Mouse (Mus musculus) mouse trophoblast stem cell (cell line): ENCODE measurements around the gene Chek1.

Experiments used
- in situ Hi-C, 2 experiments: fragments of 300-500 bp; cut with MseI, MboI; formaldehyde crosslinking; loops; 2 replicates in 1 of 2; 3 replicates in 1 of 2; pipeline ENCODE4 v1.15.1; 2025

Chek1 gene

DNA sequence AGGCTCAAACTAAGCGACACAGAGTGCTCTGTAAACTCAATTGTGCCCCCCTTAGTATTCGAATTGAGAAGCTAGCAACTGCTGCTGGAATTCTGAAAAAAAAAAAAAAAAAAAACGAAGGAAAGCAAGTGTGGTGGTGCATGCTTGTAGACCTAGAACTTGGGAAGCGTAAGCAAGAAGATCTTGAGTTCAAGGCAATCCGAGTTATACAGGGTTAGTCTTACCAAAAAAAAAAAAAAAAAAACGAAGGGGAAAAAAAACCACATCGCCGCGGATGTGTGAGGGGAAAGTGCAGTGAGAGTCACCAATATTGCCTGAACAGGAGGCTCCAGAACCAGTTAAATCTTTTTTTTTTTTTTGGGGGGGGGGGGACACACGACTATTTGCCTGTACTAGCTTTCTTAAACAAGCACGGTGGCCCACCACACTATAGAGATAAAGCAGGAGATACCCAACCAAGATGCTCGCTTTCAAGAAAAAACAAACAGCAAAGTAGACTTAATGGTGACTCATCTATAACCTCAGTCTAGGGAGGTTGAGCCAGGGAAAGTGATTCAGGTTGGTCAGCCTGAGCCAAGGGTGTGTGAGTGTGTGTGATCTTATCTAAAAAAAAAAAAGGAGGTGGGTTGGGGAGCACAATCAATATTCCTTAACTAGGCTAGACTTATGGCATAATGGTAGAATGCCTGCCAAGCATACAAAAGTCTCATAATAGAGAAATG lies at the start of gene Chek1:
Gene Chek1, minus strand, starts transcription at position 32 of the 722 bp plus-strand sequence.
- in situ Hi-C loops, result no loop called here

DNA sequence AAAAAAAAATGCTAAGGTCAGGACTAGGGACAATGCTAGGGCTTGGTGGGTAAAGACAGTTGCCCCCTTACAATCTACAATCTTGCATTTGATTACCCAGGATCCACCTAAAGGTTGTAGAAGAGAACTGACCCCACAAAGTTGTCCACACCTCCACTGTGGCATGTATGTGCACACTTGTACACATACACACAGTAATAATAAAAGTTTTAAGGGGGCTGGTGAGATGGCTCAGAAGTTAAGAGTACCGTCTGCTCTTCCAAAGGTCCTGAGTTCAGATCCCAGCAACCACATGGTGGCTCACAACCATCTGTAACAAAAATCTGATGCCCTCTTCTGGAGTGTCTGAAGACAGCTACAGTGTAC lies 42.2 kb upstream of the Chek1 start:
- in situ Hi-C loops, result no loop called here

DNA sequence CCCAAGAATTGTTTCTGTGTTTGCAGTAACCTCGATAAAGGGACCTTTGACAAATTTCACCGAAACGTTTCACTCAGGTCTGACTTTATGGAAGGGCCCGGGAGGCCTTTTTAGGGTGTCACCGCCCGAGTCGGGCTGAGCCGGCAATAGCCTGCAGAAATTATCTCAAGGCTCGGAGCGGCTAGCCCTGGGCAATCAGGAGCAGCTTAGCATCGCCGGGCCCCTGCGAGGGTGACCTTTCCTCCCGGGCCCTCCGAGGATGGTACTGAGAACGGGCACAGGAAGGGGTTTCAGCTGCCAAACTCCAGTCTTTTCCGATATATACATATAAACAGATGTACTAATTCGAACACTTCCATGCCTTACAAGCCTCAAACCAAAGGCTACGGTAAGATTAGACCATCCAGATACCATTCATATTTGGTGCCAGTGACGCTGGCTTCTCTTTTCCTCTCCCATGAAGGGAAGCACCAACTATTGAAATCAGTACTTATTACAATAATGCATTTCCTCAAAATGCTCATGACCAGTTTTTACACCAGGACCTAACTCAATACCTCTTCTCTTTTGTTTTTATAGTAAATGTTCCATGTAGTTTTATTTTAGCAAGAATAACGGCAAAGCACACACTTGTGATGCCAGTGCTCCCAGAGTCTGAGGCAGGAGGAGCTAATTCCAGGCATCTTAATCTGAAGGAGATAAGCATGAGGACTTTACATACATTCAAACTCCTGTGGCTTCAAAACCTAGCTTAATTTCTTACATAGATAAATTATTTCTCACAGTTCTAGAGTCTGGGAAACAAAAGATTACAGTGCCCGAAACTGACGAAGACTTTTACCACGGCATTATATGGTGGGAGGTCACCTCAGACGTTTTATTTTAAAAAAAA lies 41.5 kb upstream of the Chek1 start:
- in situ Hi-C loops, result no loop called here

DNA sequence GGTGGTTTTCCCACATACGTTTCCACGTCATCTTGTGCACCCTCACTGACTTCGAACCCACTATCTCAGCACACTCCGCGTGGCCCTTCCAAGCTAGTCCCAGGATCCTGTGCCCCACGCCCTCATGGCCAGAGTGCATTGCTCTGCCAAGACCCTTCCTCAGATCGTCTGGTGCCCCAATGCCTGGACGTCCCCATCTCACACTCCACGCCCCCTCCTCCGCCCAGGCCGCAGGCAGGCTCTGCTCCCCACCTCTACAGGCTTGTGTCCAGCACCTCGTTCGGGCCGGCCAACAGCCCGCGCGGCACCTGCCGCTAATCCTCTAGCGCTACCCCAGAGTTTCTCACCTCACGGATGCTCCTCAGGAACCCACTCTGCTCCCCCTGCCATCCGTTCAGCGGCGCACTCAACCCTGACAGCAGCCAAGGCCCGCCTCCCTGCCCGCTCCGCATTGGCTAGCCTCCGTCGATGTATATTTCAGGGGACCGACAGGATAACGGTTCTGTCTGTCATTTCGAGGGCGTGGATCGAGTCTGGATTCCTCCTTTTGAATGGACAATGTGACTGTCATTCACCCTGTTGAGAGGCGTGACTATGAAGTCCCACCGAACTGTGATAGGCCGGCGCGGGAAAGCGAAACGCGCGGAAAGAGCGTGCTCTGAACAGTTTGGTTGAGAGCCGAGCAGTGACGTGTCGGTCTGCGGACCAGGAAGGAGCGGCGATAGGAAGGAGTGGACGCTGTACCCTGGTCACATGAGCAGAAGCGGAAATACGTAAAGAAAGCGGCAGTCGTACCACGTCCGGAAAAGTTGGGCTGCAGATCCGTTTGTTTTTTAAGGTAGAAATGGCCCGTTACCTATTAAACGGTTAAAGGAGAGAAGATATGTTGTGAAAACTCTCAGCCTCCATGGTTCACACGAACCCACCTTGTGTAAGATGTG lies 40.6 kb upstream of the Chek1 start, which contains the start of gene Stt3a:
Gene Stt3a, minus strand, starts transcription at position 477 of the 941 bp plus-strand sequence.
- in situ Hi-C loops, result no loop called here

DNA sequence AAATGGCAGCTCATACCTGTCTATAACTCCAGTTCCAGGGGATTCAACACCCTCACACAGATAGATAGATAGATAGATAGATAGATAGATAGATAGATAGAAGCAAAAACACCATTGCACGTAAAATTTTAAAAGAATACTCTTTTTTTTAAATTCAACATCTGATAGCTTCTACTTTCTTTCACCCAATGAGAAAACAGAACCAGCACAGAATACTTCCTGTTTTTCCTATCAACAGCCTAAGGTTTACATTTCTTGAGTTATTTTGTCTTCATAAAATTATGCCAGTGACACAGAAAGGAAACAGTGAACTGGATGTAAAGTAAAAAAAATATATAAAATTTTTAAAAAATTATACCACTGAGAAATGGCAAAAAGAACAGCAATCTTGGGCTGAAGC lies 37.5 kb upstream of the Chek1 start:
- in situ Hi-C loops, result no loop called here

DNA sequence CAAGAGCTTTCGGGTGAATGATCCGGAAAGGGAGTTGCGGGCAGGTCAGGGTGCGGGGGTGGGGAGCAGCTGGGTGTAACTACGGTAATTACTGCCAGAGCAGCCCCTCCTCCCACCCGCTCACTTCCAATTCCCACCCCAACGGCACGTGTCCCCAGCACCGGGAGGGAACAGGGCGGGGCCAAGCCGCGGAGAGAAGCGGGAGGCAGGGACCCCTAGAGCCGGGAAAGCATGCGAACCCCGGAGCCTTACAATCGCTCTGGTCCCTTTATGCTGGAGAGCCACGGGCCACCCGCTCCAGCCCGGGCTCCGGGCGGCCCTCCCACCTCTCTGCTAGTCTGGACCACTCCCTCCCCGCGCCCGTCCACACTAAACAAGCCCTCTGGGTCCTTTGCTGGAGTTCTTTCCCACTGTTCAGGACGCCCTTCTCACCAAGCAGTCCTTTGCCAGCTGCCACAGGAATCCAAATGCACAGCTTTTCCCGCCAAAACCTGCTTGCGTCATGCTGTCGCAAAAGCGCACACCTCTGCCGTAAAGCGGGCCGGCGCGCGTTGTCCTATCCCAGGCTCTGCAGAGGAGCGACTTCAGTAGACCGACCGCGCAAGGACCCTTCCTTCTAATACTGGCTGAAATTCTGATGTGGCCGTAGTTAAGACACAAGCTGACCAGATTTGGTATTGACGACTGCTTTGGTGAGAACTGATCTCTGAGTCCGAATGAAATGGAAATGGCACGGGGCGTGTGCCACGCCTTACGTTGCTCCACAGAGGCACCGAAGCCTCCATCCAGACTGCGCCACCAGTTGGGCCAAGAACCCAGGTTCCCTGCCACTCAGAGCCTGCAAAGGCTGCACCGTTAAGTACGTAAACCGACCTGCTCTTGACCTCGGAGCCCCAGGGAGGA lies 483 bp downstream of the Chek1 start:
- in situ Hi-C loops, result no loop called here

DNA sequence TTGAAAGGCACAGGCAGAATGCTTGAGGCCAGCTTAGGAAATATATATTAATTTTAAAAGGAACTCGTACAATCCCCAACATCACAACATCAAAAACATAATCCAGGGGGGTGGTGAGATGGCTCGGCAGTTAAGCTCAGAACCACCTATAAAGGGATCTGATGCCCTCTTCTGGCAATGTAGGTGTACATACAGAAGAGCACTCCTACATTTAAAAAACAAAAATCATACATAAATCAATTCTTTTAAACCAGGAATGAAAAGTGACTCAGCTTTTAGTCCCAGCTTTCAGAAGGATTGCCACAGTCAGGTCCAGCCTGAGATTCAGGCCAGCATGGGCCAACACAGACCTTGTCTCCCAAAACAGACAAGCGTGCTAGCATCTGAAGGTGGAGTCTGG lies 10.2 kb downstream of the Chek1 start:
- in situ Hi-C loops, result loop anchor here (10.0 to 25.0 kb wide), 2 partner anchors 282 to 1129 kb away; partner anchors contain the start of gene Gm7257 (in 1 of the 2)

DNA sequence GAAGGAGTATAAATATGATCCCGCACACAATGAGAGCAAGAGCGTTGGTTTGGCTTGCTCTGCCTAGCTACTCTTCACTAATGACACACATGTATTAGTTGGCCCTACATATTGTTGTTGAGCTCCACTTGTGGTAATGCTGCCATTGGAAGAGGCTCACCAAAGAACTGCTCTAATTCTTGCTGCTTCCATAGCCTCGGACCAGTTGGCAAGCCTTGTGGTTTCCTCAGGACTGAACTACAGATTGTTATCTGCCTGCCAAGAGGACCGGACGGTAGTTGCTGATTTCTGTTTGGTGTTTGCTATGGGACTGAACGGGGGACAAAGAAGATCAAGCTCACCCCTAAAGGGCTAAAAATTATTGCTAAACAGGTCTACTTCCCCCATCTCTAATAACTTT lies 19.6 kb downstream of the Chek1 start:
- in situ Hi-C loops, result loop anchor here in 1 of 2 experiments (25.0 kb wide), 1 partner anchor 1120 kb away; no protein-coding TSS in a partner anchor

DNA sequence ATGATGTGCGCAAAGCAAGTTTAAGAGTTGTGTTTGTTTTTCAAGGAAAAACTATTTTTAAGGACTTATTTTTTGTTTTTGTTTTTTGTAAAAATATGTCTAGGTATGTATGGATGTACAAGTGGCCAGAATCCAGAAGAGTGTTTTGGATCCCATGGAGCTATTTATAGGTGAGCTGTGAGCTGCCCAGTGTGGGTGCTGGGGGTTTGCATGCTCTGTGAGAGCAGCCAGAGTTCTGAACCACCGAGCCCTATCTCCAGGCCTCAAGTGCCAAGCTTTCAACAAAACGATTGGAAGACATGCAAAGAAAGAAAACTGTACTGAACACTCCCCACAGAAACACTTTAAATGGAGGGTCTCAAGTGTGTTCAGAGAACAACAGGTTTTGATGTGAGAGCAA lies 20.9 kb downstream of the Chek1 start:
- in situ Hi-C loops, result loop anchor here in 1 of 2 experiments (25.0 kb wide), 1 partner anchor 1119 kb away; no protein-coding TSS in a partner anchor

DNA sequence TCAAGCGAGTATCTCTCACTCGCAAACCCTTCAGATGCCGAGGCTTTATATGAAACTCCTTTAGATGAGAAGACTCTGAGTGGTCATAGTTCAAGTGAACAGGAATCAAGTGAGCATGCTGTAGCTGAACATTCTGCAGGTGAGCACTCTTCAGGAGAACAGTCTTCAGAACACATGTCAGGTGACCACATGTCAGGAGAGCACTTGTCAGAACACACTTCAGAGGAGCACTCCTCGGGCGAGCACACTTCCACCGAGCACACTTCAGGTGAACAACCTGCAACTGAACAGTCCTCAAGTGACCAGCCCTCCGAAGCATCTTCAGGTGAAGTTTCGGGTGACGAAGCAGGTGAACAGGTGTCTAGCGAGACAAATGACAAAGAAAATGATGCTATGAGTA lies 32.6 kb downstream of the Chek1 start:
- in situ Hi-C loops, result no loop called here

DNA sequence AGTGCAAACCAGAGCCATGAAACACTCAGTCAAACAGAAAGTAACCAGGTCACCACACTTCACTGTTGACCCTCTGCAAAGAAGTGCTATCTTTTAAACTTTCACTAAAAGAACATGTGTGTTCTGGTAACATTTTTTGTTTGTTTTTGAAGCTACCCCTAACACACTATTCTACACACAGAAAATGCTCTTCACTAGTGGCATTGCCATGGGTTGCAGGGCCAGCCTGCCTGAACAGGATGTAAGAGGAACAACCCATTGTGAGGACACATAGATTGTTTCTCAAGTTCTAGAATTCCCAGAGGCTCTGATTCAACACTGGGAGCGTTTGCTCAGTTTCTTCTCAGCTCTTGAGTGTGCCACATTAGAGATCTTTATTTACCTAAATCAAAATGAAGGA lies 33.9 kb downstream of the Chek1 start, which contains the start of gene Acrv1:
Gene Acrv1, plus strand, starts transcription at position 301 of the 400 bp plus-strand sequence.
- in situ Hi-C loops, result no loop called here

DNA sequence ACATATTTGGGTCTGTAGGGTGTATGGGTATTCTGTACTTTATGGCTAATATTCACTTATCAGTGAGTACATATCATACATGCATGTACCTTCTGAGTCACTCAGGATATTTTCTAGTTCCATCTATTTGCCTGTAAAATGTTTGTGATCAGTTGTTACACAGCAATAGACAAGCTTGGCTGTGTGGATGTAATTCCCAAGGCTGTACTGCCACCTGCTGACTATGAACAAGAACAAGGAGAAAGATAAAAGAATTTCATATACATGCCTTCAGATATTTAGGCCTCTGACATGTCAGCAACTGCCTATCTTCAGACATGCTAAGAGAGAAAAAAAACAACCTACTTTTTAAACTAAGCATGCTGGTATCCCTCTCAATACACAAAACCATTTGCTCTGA lies 39.5 kb downstream of the Chek1 start:
- in situ Hi-C loops, result loop anchor here (5.0 to 10.0 kb wide), 2 partner anchors 250 to 253 kb away; partner anchors contain the start of gene Gm7257 (in 1 of the 2)

DNA sequence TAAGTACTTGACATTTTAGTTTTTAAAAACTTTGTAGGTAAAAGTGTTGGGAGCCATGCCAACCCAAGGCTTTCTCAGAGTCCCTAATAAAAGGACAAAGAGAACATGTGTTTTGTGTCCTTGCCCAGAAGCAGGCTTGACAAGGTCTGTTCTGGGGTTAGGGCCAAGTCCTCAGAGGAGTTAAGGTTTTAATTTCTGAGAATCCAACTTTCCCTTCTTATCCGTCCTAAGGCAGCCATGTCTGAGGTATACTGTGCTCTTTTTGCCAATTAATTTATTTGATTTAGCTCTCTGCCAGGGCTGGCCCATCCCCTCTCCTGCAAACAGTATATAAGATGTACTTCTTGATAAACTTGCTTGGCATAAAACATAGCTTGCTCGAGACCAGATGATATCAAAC lies 45.4 kb downstream of the Chek1 start:
- in situ Hi-C loops, result loop anchor here in 1 of 2 experiments (10.0 kb wide), 1 partner anchor 247 kb away; the partner anchor contains the start of gene Gm7257
